Mouse (Mus musculus) embryonic fibroblast, embryonic 13.5 days (primary cell): ENCODE data around the gene Trim72.

Experiments
- CTCF ChIP-seq: IDR thresholded peaks from 2 replicates; pipeline ENCODE4 v1.5.1; 2011; ENCODE audit warnings: mild to moderate bottlenecking, control low read depth, low read length, moderate library complexity, borderline replicate concordance; ENCODE audit not compliant: insufficient read depth
- POLR2A ChIP-seq: IDR thresholded peaks from 2 replicates; pipeline ENCODE4 v1.6.1; 2011; ENCODE audit warnings: low read depth, mild to moderate bottlenecking, control low read depth, low read length, moderate library complexity

- no peak for TF ChIP-seq CTCF
- TF ChIP-seq POLR2A: no peak
These were observed 24.9 kb upstream of the Trim72 start for GRCm38 (mm10) chr7:127978856-127979255.
